Mouse (Mus musculus): Measurements from ENCODE around the gene Lgals4.

GRCm38 (mm10) chr7:28795832-28796231, 37.8 kb upstream of the Lgals4 start:
- TF ChIP-seq CTCF (IDR thresholded peaks at IDR 0.05; ENCODE audit: control insufficient read depth, insufficient read depth, insufficient read length) (no peak), FOSL1 (IDR thresholded peaks at IDR 0.05; ENCODE audit: insufficient read depth, low read length, poor library complexity, severe bottlenecking) (no peak)
